Mouse (Mus musculus) retina, postnatal 7 days (tissue): ENCODE measurements around the gene Mturn.
A peak's percentile ranks its signal among the peaks of the same experiment; 100 is the strongest.

Source experiments
- DNase-seq: peaks from one replicate; pipeline ENCODE4 v3.0.0-alpha.2; 2012; ENCODE audit warnings: low read depth, low spot score

The Mturn gene

GRCm38 (mm10) chr6:54680891-54681745 lies at the start of gene Mturn:
TSS of gene Mturn (plus strand) at chr6:54681624.
- DNase-seq = peak; percentile 90

- no peak for DNase-seq
These were observed 41.5 kb upstream of the Mturn start for GRCm38 (mm10) chr6:54639877-54640276.

GRCm38 (mm10) chr6:54641953-54642352 lies 39.5 kb upstream of the Mturn start:
- no peak for DNase-seq

- no peak for DNase-seq
These were observed 38.2 kb upstream of the Mturn start for GRCm38 (mm10) chr6:54643181-54643580.

- no peak for DNase-seq
These were observed 25.8 kb upstream of the Mturn start for GRCm38 (mm10) chr6:54655471-54656095.

GRCm38 (mm10) chr6:54657861-54658260 lies 23.6 kb upstream of the Mturn start:
- DNase-seq = no peak

GRCm38 (mm10) chr6:54669868-54670267 lies 11.6 kb upstream of the Mturn start:
- no peak for DNase-seq

- no peak for DNase-seq
These were observed 8.5 kb upstream of the Mturn start for GRCm38 (mm10) chr6:54672901-54673300.

- DNase-seq = no peak
These were observed 1.7 kb upstream of the Mturn start for GRCm38 (mm10) chr6:54679686-54680085.

- no peak for DNase-seq
These were observed 463 bp downstream of the Mturn start for GRCm38 (mm10) chr6:54681746-54682428.

GRCm38 (mm10) chr6:54684085-54684484 lies 2.7 kb downstream of the Mturn start:
- DNase-seq = no peak

- no peak for DNase-seq
These were observed 3.7 kb downstream of the Mturn start for GRCm38 (mm10) chr6:54685103-54685502.

- no peak for DNase-seq
These were observed 4.4 kb downstream of the Mturn start for GRCm38 (mm10) chr6:54685716-54686395.

GRCm38 (mm10) chr6:54686946-54687737 lies 5.7 kb downstream of the Mturn start:
- no peak for DNase-seq

- no peak for DNase-seq
These were observed 7.3 kb downstream of the Mturn start for GRCm38 (mm10) chr6:54688467-54689323.

GRCm38 (mm10) chr6:54689686-54690085 lies 8.3 kb downstream of the Mturn start:
- no peak for DNase-seq

GRCm38 (mm10) chr6:54690838-54691237 lies 9.4 kb downstream of the Mturn start:
- DNase-seq = no peak

GRCm38 (mm10) chr6:54691368-54692116 lies 10.1 kb downstream of the Mturn start:
- DNase-seq = no peak

- DNase-seq = no peak
These were observed 10.8 kb downstream of the Mturn start for GRCm38 (mm10) chr6:54692201-54692600.
